ENCODE assay signal across 18 mouse cellular contexts in the genomic region with DNA sequence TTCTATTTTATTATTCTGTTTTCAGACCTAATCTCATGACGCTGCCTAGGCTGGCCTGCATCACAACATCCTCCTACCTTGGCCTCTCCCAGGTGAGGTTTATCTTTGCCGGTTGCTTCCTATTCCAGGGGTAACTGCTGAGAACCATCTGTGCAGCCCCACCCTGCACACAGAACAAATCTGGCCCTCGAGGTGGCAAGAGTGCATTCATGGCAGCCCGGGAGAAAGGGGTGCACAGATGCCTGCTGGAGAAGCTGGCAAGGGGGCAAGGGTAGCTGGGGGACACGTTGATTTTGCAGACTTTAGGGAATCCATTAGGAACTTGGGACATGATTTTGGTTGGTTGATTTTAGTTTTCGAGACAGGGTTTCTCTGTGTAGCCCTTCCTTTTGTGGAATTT. TPM values are rescaled to one million over a fixed set of nuclear protein-coding genes. Genes with fewer than 3 reads are reported as not detected.
DNase-seq lines count a peak whose midpoint lies in the region; ATAC-seq lines count a peak whose summit lies in the region.
"Had no signal": no experiment of that assay in that cellular context is flagged by ENCODE, and none has a peak within 500 bp of the region (broad histone marks: within the 10 kb centered on the region; RNA-seq: fewer than 3 reads in every experiment).

No protein-coding gene starts in this region.

- ATAC-seq in frontal cortex, adult (ENCODE audit: low TSS enrichment) = no peak
- ATAC-seq: CD4-positive, CD25-positive, alpha-beta regulatory T cell, adult 4 months; forebrain, embryonic 16.5 days had no signal

- DNase-seq in frontal cortex, postnatal 14 days (ENCODE audit: low spot score in 2 of 2) = peak; percentile 4 to 5
- DNase-seq in layer of hippocampus, adult 18-20 months (ENCODE audit: low spot score in 2 of 2) = peak; percentile 2 to 10
- no peak for DNase-seq in layer of hippocampus, postnatal 36 days
- DNase-seq in right cerebral cortex, postnatal 14 days = peak; percentile 7
- no peak for DNase-seq in right cerebral cortex, adult 18-20 months
- peak; percentile 10 for DNase-seq in brain, adult 2 months (ENCODE audit: low read depth, low spot score)
- DNase-seq in neural tube, embryonic 10.5 days (ENCODE audit: extremely low spot score, low spot score) = no peak
- DNase-seq: adrenal gland, adult 8-10 months; B cell, adult 2 months; cerebellum, adult 11-12 months; cerebellum, adult 9-10 months; gastrocnemius, adult 2 months; gastrocnemius, postnatal 25 days; heart, postnatal 10 days had no signal

RNA-seq across cellular contexts. Expression of a gene that starts 2.8 kb away (rescaled TPM):
- total RNA-seq in layer of hippocampus, adult 18-20 months (2021) = 10 to 100 TPM; 54.2 to 54.7 TPM
- 10 to 100 TPM; 55.3 to 55.8 TPM for total RNA-seq in layer of hippocampus, postnatal 36 days (2021)

RNA-seq across cellular contexts. Expression of a gene that starts 24.2 kb away (rescaled TPM):
- 100 to 1,000 TPM; 268 TPM for total RNA-seq in layer of hippocampus, adult 18-20 months (2021)
- 100 to 1,000 TPM; 273 to 281 TPM for total RNA-seq in layer of hippocampus, postnatal 36 days (2021)
- total RNA-seq: granulocyte monocyte progenitor cell, adult 5-6 weeks had no signal

RNA-seq across cellular contexts. Expression of a gene that starts 37.9 kb away (rescaled TPM):
- 10 to 100 TPM; 77.5 to 87.4 TPM for total RNA-seq in layer of hippocampus, adult 18-20 months (2021)
- 10 to 100 TPM; 77.1 to 90.0 TPM for total RNA-seq in layer of hippocampus, postnatal 36 days (2021)

RNA-seq across cellular contexts. Expression of a gene that starts 41.7 kb away (rescaled TPM):
- total RNA-seq in layer of hippocampus, adult 18-20 months (2021) = under 1 TPM; 0.53 to 0.94 TPM
- total RNA-seq in layer of hippocampus, postnatal 36 days (2021) = under 1 TPM; 0.40 to 0.65 TPM

Comparison
In these comparisons a context has a peak if more than half of its experiments do, and no peak if none do; other contexts are left out.
1. DNase-seq: peak in frontal cortex, postnatal 14 days (2 of 2), layer of hippocampus, adult 18-20 months (2 of 2), right cerebral cortex, postnatal 14 days (single experiment) and brain, adult 2 months (single experiment); none in layer of hippocampus, postnatal 36 days (0 of 2), right cerebral cortex, adult 18-20 months (single experiment) and neural tube, embryonic 10.5 days (single experiment).